Mouse (Mus musculus) testis, adult 2 months (tissue): ENCODE measurements around the gene Galntl6.

Source experiments
- CTCF ChIP-seq: fragments of 200-500 bp; IDR thresholded peaks from 2 replicates; pipeline ENCODE4 v1.5.1; 2012; ENCODE audit warnings: low read depth, mild to moderate bottlenecking, inconsistent platforms, low read length, moderate library complexity; ENCODE audit not compliant: control insufficient read depth, insufficient read depth, insufficient replicate concordance
- POLR2A ChIP-seq: fragments of 200-500 bp; IDR thresholded peaks from 2 replicates; pipeline ENCODE4 v1.6.1; 2012; ENCODE audit warnings: low read depth, mild to moderate bottlenecking, inconsistent platforms, low read length, moderate library complexity; ENCODE audit not compliant: control insufficient read depth

GRCm38 (mm10) chr8:58487099-58487498 lies 425.3 kb downstream of the Galntl6 start:
- TF ChIP-seq CTCF (no peak), POLR2A (no peak)
